Mouse (Mus musculus): ENCODE data around the gene Tspan14.

The Tspan14 gene

DNA sequence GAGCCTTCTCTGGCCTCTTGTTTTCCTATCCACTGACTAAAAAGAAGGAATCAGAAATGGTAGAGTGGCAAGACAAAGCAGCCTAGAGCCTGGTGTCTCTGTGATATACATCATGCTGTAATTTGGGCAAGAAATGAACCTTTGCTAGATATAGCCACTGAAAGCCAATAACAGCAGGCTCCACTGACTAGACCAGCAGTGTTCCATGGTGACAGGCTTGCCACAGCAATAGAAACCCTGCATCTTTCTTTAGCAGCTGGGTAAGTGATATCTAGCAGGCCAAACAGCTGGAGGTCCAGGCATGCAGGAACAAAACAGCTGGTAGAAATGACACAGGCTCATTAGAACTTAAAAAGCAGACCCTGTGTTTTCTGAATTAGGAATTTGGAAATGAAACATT lies 92.0 kb downstream of the Tspan14 start:
- no peak for DNase-seq (ENCODE audit: low spot score)

- no peak for DNase-seq (ENCODE audit: low spot score)
Observed at GRCm38 (mm10) chr14:40873961-40874360, 92.6 kb downstream of the Tspan14 start.

DNA sequence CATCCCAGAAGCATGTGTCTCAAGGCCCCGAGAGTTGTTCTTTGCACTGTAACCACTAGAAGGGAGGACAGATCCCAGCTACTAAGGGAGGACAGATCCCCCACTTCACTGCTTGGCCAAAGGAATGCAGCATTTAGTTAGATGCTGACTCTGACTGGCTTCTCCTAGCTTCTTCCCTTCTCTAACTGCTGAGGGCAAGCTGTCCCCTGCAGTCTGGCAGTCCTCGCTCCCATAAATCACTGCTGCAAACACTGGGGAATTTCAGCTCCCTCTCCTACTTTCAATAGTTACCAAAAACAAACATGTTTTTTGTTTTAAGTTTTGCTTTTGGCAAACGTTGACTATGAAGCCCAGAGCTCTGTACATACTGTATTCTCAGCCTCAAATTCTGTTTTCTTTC lies 96.0 kb downstream of the Tspan14 start:
- peak; percentile 19 for DNase-seq (ENCODE audit: low spot score)

GRCm38 (mm10) chr14:40864811-40865514 lies 101.6 kb downstream of the Tspan14 start:
- no peak for DNase-seq (ENCODE audit: low spot score)

DNA sequence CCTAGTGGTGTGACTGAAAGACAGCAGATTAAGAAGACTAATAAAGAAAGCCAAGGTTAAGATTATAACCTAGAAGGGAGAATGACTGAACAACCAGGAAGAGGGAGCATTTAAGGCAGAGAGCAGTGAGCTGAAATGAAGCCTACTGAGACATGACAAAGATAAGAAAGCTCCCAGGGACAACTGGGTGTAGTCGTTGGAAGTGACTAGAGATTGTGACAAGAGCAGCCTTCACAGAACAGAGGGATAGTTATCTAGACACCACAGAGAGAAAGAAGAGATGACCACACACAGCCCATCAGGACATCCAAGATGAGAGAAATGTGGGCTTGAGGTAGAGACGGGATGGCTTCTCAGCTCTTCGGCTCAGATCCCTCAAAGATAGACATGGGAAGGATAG lies 102.9 kb downstream of the Tspan14 start:
- no peak for DNase-seq (ENCODE audit: low spot score)

DNA sequence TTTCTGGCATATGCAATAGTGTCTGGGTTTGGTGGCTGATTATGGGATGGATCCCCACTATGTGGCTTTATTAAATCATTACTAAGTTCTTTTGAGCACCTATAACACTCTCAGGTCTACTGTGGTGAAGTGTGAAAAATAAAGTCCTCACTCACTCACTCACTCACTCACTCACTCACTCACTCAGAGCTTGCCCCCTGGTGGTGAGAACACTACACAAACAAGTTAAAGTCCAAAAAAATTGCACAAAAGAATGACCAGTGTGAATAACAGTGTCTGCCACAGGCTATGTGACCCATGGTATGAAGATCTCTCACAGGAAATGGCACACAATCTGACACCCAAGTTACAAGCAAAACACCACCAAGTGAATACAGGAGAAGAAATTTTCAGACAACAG lies 103.6 kb downstream of the Tspan14 start:
- DNase-seq (ENCODE audit: low spot score), result no peak

Data from testis, postnatal 14 days (tissue).